Mouse (Mus musculus) heart, embryonic 13.5 days (tissue): ENCODE results near the gene Nek10. TPM values are rescaled to one million over a fixed set of nuclear protein-coding genes. Genes with fewer than 3 reads are reported as not detected.
"Not testable (repeated sequence)": the region's sequence is repeated elsewhere in the genome, so short reads cannot be mapped to it uniquely, and the experiment has no call there.

Source experiments
- ATAC-seq: fragments of 200-750 bp; cut with Nextera tagmentation; 2 replicates; pipeline ENCODE4 v1.8.0; 2017; ENCODE audit warnings: moderate TSS enrichment; ENCODE audit not compliant: insufficient number of reproducible peaks, low FRiP score, low TSS enrichment; ENCODE audit errors: extremely low read depth
- H3K27ac ChIP-seq: fragments of 300-500 bp; sonication (generic); replicated peaks from 2 replicates; pipeline ENCODE4 v1.5.1; 2015; ENCODE audit warnings: moderate library complexity, mild to moderate bottlenecking, inconsistent platforms
- H3K27me3 ChIP-seq: fragments of 300-500 bp; sonication (generic); replicated peaks from 2 replicates; pipeline ENCODE4 v1.6.1; 2015; ENCODE audit warnings: mild to moderate bottlenecking, inconsistent platforms
- H3K36me3 ChIP-seq: fragments of 300-500 bp; sonication (generic); 2 replicates; pipeline ENCODE4 v1.6.1; 2015; ENCODE audit warnings: mild to moderate bottlenecking, inconsistent platforms
- H3K4me1 ChIP-seq: fragments of 300-500 bp; sonication (generic); 2 replicates; pipeline ENCODE4 v1.6.1; 2015; ENCODE audit warnings: inconsistent platforms
- H3K4me2 ChIP-seq: fragments of 300-500 bp; sonication (generic); 2 replicates; pipeline ENCODE4 v1.6.1; 2015; ENCODE audit warnings: inconsistent platforms, mild to moderate bottlenecking, moderate library complexity
- H3K4me3 ChIP-seq: fragments of 300-500 bp; sonication (generic); 2 replicates; pipeline ENCODE4 v1.5.1; 2015; ENCODE audit warnings: moderate library complexity, mild to moderate bottlenecking, inconsistent platforms
- H3K9ac ChIP-seq: fragments of 300-500 bp; sonication (generic); 2 replicates; pipeline ENCODE4 v1.6.1; 2015; ENCODE audit warnings: inconsistent platforms, mild to moderate bottlenecking, moderate library complexity
- H3K9me3 ChIP-seq: fragments of 300-500 bp; sonication (generic); 2 replicates; pipeline ENCODE4 v1.6.1; 2016; ENCODE audit warnings: inconsistent platforms
- WGBS: fragments of 180-500 bp; shearing (Covaris S2); methylation state at CpG from one replicate; pipeline ENCODE4 v1.1.7; 2015; ENCODE audit warnings: mixed read lengths; 5-methylcytosine and 5-hydroxymethylcytosine counted together
- polyA plus RNA-seq: library from polyadenylated mRNA; unstranded; fragments of >200 nt; fragmentation: Nextera tagmentation; extraction: Ambion mirVana; gene quantifications from 2 replicates; pipeline ENCODE4 v1.2.1, GENCODE M21; 2015

Nek10 gene
- polyA plus RNA-seq = 0.03 TPM in 1 of 2 replicates, not detected in the other

DNA sequence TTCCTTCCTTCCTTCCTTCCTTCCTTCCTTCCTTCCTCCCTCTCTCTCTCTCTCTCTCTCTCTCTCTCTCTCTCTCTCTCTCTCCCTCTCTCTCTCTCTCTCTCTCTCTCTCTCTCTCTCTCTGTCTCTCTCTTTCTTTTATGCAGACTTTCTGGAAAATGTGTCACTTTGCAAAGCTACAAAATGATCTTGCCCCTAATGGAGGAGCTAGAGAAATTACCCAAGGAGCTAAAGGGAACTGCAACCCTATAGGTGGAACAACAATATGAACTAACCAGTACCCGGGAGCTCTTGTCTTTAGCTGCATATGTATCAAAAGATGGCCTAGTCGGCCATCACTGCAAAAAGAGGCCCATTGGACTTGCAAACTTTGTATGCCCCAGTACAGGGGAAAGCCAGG is at the start of gene Nek10:
TSS of gene Nek10 (plus strand) at position 301 of the 400 bp plus-strand sequence.
- H3K27ac ChIP-seq, H3K9ac ChIP-seq, H3K9me3 ChIP-seq, H3K4me1 ChIP-seq, H3K4me3 ChIP-seq, H3K4me2 ChIP-seq, ATAC-seq, H3K27me3 ChIP-seq: not testable (repeated sequence)
- 56% methylated on average over 2 of the region's 2 CpGs for WGBS
- peaks cover 12% of the 10 kb centered on the region for H3K36me3 ChIP-seq

DNA sequence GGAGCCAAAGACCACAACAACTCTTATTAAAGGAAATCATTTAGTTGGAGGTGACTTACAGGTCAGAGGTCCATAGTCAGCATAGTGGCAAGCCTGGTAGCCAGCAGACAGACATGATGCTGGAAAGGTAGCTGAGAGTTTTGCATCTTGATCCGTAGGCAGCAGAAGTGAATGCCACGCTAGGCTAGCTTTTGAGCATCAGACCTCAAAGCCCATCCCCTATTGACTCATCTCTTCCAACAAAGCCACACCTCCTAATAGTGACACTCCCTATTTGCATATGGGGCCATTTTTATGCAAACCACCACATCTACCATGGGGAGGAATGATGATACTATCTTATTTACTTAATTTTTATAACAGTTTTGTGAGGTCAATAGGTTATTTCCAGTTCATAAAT is 22.0 kb upstream of the Nek10 start:
- no peaks in the 10 kb centered on the region for H3K27me3 ChIP-seq
- H3K4me3 ChIP-seq = no peak overlapping the region
- peaks cover 7% of the 10 kb centered on the region for H3K4me1 ChIP-seq
- H3K9me3 ChIP-seq = no peaks in the 10 kb centered on the region
- 97% methylated on average over 2 of the region's 2 CpGs for WGBS
- no peak overlapping the region for H3K27ac ChIP-seq
- no peak overlapping the region for H3K9ac ChIP-seq
- no peak for ATAC-seq
- no peak overlapping the region for H3K4me2 ChIP-seq
- peaks cover 53% of the 10 kb centered on the region for H3K36me3 ChIP-seq

DNA sequence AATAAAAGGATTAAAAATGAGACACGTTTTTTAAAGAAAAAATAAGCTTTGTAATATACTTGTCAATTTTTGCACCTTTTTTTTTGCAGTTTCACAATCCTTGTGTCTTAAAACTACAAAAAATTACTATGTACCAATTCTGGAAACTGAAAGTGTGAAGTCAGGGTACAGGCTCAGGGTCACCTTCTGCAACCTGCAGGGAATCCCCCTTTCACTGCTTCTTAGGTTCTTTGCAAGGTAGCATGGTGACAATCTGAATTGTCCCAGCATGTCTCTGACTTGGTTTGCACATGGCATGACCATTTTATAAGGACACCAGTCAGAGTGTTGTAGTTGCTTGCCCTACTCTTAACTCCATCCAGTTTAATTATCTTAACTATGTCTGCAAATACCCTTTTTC is 19.0 kb upstream of the Nek10 start:
- peaks cover 60% of the 10 kb centered on the region for H3K36me3 ChIP-seq
- ATAC-seq = no peak

DNA sequence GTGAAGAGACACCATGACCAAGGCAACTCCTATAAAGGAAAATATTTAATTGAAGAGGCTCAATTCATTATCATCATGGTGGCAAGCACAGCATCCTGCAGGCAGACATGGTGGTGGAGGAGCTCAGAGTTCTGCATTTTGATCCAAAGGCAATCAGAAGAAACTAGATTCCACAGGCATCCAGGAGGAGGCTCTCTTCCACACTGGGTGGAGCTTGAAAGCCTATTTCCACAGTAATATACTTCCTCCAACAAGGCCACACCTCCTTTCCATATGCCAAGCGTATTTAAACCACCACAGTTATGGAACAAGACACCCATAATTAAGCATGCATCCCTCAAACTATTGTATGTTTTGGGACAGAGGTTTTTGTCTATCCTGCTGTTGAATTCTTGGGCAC is 16.2 kb upstream of the Nek10 start:
- Histone ChIP-seq H3K4me2 (no peak overlapping the region), H3K4me1 (no peaks in the 10 kb centered on the region), H3K4me3 (no peak overlapping the region), H3K36me3 (peaks cover 61% of the 10 kb centered on the region), H3K9ac (no peak overlapping the region), H3K9me3 (no peaks in the 10 kb centered on the region), H3K27ac (no peak overlapping the region), H3K27me3 (no peaks in the 10 kb centered on the region)
- 84% methylated on average over 1 of the region's 1 CpGs for WGBS
- no peak for ATAC-seq

More for the DNA sequence above, 19.0 kb upstream of the Nek10 start:
- no peaks in the 10 kb centered on the region for H3K9me3 ChIP-seq
- no peak overlapping the region for H3K4me3 ChIP-seq
- H3K4me2 ChIP-seq = no peak overlapping the region
- H3K27me3 ChIP-seq = no peaks in the 10 kb centered on the region
- WGBS = 81% methylated on average over 1 of the region's 1 CpGs
- no peaks in the 10 kb centered on the region for H3K4me1 ChIP-seq
- H3K9ac ChIP-seq = no peak overlapping the region
- no peak overlapping the region for H3K27ac ChIP-seq

DNA sequence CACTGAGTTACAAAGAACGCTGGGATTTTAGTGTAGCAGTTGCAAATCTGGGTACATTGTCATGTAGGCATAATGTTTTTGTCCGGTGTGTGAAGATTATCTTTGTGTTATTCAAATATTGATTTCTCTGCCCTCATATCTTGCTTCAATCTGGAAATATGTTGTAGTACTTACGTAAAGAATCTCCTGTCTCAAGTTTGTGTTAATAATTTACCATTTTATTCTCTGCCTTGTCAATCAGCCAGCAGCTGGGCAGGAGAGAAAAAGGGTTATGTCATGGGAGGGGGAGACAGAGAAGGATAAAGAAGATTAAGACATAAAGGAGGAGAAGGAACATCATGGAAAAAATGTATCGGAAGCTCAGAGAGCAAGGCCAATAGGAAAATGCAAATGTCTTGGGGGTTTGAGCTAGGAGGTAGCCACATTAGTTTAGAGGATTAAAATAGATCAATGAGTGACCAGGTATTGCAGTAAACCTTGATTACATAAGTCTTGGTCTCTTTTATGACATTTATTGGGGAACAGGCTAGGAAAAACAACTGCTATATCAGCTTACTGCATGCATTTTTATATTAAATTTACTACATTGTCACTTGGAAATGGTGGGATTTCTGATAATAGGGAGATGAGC is 13.3 kb upstream of the Nek10 start:
- H3K4me3 ChIP-seq = no peak overlapping the region
- WGBS = 84% methylated on average over 4 of the region's 4 CpGs
- no peaks in the 10 kb centered on the region for H3K4me1 ChIP-seq
- H3K9me3 ChIP-seq = no peaks in the 10 kb centered on the region
- no peaks in the 10 kb centered on the region for H3K27me3 ChIP-seq
- no peak overlapping the region for H3K27ac ChIP-seq
- peaks cover 58% of the 10 kb centered on the region for H3K36me3 ChIP-seq
- no peak overlapping the region for H3K4me2 ChIP-seq
- no peak for ATAC-seq
- no peak overlapping the region for H3K9ac ChIP-seq

DNA sequence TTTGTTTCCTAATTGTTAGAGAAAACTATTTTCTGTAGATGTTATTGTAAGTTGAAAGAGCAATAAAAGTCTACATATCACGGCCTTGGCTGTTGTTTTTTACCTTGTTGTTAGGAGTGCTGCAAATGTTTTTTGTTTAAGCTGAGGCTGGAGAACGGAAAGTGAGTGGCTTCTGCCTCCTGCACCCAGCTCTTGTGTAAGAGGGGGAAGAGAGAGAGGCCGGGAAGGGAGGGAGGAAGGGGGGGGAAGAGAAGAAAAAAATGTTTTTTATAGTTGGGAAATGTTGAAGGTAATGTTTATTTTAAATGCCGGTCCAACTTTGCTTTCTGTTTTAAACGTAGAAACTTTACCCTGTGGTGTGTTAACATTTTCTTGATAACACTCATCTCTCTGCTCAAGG is 3.4 kb upstream of the Nek10 start:
- no peaks in the 10 kb centered on the region for H3K4me1 ChIP-seq
- no peak for ATAC-seq
- H3K4me3 ChIP-seq = no peak overlapping the region
- H3K9ac ChIP-seq = no peak overlapping the region
- 78% methylated on average over 5 of the region's 5 CpGs for WGBS
- no peaks in the 10 kb centered on the region for H3K9me3 ChIP-seq
- H3K27ac ChIP-seq = no peak overlapping the region
- H3K4me2 ChIP-seq = no peak overlapping the region
- H3K27me3 ChIP-seq = no peaks in the 10 kb centered on the region
- peaks cover 19% of the 10 kb centered on the region for H3K36me3 ChIP-seq

DNA sequence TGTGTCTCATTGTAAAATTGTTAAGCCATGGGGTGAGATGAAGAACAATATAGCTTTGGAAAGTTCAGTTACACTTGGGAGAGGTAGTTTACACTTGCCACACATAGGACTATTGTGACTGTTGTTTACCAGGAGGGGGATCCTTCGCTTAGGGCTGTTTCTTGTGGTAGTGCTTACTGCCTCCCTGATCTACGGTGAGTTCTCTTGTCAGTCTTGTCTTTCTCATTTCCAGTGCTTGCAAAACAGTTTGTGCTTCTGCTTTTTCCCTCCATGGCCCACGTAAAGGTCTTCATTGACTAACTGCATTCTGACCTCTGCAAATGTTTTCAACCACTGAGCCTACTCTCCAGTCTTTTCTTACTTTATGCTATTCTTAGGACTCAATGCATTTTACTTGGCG is 2.9 kb upstream of the Nek10 start:
- Histone ChIP-seq H3K27me3 (no peaks in the 10 kb centered on the region), H3K36me3 (peaks cover 19% of the 10 kb centered on the region), H3K4me3 (no peak overlapping the region), H3K27ac (no peak overlapping the region), H3K4me1 (no peaks in the 10 kb centered on the region), H3K4me2 (no peak overlapping the region), H3K9ac (no peak overlapping the region), H3K9me3 (no peaks in the 10 kb centered on the region)
- no peak for ATAC-seq
- WGBS = 87% methylated on average over 4 of the region's 4 CpGs

DNA sequence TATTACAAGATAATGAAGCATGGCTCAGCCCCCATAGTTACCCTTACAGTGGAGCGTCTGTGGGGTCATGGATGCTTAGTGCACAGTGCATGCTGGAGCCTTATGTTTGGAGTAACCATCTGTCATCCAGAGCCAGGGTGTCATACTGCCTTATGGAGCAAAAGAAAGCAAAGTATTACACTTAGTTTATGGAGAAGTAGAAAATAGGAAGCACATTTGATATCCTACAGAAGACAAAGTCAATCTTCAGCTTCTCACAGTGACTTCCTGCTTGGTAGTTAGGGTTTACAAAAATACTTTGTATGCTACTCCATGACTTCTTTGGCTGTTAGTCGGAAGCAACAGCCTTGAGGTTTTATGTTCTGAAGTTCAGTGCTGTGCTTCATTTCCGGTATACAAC is 2.4 kb upstream of the Nek10 start:
- H3K27me3 ChIP-seq = no peaks in the 10 kb centered on the region
- WGBS = 88% methylated on average over 3 of the region's 3 CpGs
- H3K9me3 ChIP-seq = no peaks in the 10 kb centered on the region

DNA sequence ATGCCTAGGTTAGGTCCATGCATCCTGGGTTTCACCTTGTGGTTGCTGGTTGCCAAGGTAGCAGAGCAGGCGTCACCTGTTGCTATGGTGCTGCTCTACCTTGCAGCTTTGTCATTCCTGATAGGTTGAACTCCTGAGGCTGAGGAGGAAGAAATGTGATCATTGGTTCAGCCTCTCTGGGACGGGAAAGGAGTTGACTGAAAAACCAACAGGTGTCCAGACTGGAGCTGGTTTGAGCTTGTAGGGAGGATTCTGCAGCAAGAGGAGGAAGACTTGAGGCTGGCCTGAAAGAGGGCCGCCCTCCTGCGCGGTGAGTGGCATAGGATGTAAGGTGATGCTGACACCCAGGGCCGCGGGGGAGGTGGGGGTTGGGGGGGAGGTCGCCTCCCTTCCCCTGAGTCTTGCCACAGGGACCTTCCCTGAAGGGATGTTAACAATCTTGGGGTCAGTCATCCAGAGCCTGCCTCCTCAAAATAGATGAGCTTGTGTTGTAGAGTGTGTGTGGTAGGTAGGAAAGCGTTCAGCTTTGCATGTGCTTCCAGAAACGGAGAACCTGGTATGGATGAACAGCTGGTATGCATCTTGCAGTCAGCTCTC is 804 bp downstream of the Nek10 start:
- 15% methylated on average over 10 of the region's 10 CpGs for WGBS
- Histone ChIP-seq H3K9ac (no peak overlapping the region), H3K27me3 (no peaks in the 10 kb centered on the region), H3K4me2 (no peak overlapping the region), H3K27ac (no peak overlapping the region), H3K4me3 (no peak overlapping the region), H3K9me3 (no peaks in the 10 kb centered on the region), H3K4me1 (no peaks in the 10 kb centered on the region), H3K36me3 (peaks cover 10% of the 10 kb centered on the region)
- no peak for ATAC-seq

More for the DNA sequence above, 2.4 kb upstream of the Nek10 start:
- Histone ChIP-seq H3K4me2 (no peak overlapping the region), H3K36me3 (peaks cover 17% of the 10 kb centered on the region), H3K4me1 (no peaks in the 10 kb centered on the region), H3K4me3 (no peak overlapping the region), H3K9ac (no peak overlapping the region), H3K27ac (no peak overlapping the region)
- no peak for ATAC-seq

DNA sequence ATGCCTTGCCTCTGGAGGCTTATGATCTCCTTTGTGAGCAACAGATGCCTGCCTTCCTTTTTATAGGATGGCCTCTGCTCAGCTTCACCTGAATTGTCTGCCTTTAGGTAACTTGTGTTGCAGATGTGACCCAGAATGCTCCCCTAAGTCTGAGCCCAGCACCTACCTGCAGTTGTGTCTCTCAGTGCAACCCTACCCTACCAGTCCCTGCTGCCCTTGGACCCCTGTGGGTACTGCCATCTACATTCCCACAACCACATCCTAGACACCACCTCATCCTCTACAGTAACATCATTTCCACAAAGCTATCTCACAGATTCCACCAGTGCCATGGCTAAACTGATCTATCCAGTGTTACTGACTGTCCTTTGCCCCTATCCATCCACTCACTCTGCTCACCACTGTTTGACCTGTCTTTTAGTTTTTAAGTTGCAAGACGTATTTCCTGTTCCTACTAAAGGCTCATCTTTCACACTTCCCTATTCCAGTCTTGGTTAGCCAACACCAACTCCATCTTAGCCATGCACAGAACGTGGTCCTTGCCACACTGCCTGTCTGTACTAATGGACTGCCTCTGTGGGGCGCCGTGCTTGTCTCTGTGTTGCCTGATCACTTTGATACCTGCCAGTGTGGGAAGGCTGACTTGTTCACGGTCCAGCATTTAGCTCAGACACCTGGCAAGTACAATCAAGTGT is 1.4 kb downstream of the Nek10 start:
- WGBS = 62% methylated on average over 5 of the region's 5 CpGs
- no peaks in the 10 kb centered on the region for H3K4me1 ChIP-seq
- no peak for ATAC-seq

DNA sequence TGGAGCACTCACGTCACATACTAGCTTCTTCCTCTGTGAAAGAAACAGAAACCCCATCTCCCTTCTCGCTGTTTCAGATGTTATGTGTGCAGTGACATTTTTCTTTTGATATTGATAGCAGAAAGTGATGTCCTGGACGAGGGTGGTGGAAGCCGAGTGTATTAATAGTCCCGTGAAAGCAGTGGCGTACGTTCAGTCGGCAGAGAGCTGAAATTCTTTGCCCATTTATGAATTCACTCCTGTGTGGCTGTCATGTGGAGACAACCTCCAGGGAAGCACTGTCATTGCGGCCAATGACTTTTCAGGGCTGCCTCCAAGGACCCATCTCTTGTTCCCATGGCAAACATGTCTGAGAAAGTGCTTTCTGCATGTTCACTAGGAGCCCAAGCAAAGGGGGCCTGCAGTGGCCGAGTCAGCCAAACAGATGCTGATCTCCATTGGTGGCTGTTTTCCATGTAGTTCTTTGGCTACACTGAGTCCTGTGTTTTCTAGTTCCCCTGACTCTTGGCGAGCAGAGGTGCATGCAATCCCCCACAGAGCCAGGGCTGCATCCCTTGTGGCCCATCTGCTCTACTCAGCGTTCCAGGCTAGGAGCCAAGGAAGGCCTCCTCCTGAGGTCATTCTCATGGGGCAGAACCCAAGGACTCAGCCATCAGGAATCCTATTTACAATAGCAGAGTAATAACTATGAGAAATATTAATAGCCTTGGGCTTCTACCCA is 29.5 kb downstream of the Nek10 start:
- 50% methylated on average over 12 of the region's 12 CpGs for WGBS
- no peaks in the 10 kb centered on the region for H3K27me3 ChIP-seq
- no peak overlapping the region for H3K9ac ChIP-seq
- H3K4me2 ChIP-seq = peak overlapping the region; percentile 18
- H3K27ac ChIP-seq = 0 out of 2 replicates have a peak overlapping the region, but pooled peaks have one; percentile 28
- no peak overlapping the region for H3K4me3 ChIP-seq
- H3K9me3 ChIP-seq = no peaks in the 10 kb centered on the region
- ATAC-seq = no peak
- no peaks in the 10 kb centered on the region for H3K36me3 ChIP-seq
- H3K4me1 ChIP-seq = peaks cover 9% of the 10 kb centered on the region

More for the DNA sequence above, 1.4 kb downstream of the Nek10 start:
- H3K4me3 ChIP-seq = no peak overlapping the region
- no peaks in the 10 kb centered on the region for H3K9me3 ChIP-seq
- no peaks in the 10 kb centered on the region for H3K27me3 ChIP-seq
- no peak overlapping the region for H3K27ac ChIP-seq
- H3K4me2 ChIP-seq = no peak overlapping the region
- H3K36me3 ChIP-seq = peaks cover 9% of the 10 kb centered on the region
- no peak overlapping the region for H3K9ac ChIP-seq
